Mouse (Mus musculus): ENCODE results near the gene Il2rb.

GRCm38 (mm10) chr15:78457193-78457592 is 37.9 kb downstream of the Il2rb start:
- TF ChIP-seq CTCF (conservative IDR thresholded peaks at IDR 0.05; ENCODE audit: low read length) (no peak), NANOG (IDR thresholded peaks at IDR 0.05; ENCODE audit: borderline replicate concordance, low read length) (no peak)

Data from E14TG2a.4 (cell line).